Mouse (Mus musculus) midbrain, postnatal 0 days (tissue): ENCODE results near the gene Pkd1. TPM values are rescaled to one million over a fixed set of nuclear protein-coding genes. Genes with fewer than 3 reads are reported as not detected.

Experiments
- ATAC-seq: fragments of 200-750 bp; cut with Nextera tagmentation; 2 replicates; pipeline ENCODE4 v1.8.0; 2017; ENCODE audit warnings: moderate number of reproducible peaks, mild to moderate bottlenecking, moderate TSS enrichment, moderate library complexity; ENCODE audit not compliant: low FRiP score
- DNase-seq: peaks from one replicate; pipeline ENCODE4 v3.0.0-alpha.2; 2015; ENCODE audit warnings: low spot score
- H3K27ac ChIP-seq: fragments of 300-500 bp; sonication (generic); 2 replicates; pipeline ENCODE4 v1.5.1; 2014; ENCODE audit warnings: low read depth, mild to moderate bottlenecking, low read length, mixed read lengths
- H3K27me3 ChIP-seq: fragments of 300-500 bp; sonication (generic); 2 replicates; pipeline ENCODE4 v1.6.1; 2014; ENCODE audit warnings: low read length, control low read depth, mixed read lengths; ENCODE audit not compliant: insufficient read depth
- H3K36me3 ChIP-seq: fragments of 300-500 bp; sonication (generic); 2 replicates; pipeline ENCODE4 v1.6.1; 2014; ENCODE audit warnings: low read length, control low read depth, mixed read lengths; ENCODE audit not compliant: insufficient read depth
- H3K4me1 ChIP-seq: fragments of 300-500 bp; sonication (generic); 2 replicates; pipeline ENCODE4 v1.6.1; 2014; ENCODE audit warnings: mild to moderate bottlenecking, control low read depth, antibody characterized with exemption, low read length, mixed read lengths; ENCODE audit not compliant: insufficient read depth
- H3K4me2 ChIP-seq: fragments of 300-500 bp; sonication (generic); 2 replicates; pipeline ENCODE4 v1.6.1; 2014; ENCODE audit warnings: low read depth, mild to moderate bottlenecking, low read length, mixed read lengths; ENCODE audit not compliant: poor library complexity, severe bottlenecking
- H3K4me3 ChIP-seq: fragments of 300-500 bp; sonication (generic); 2 replicates; pipeline ENCODE4 v1.5.1; 2014; ENCODE audit warnings: low read depth, mild to moderate bottlenecking, low read length, moderate library complexity
- H3K9ac ChIP-seq: fragments of 300-500 bp; sonication (generic); replicated peaks from 2 replicates; pipeline ENCODE4 v1.6.1; 2014; ENCODE audit warnings: mild to moderate bottlenecking, low read length, moderate library complexity, mixed read lengths; ENCODE audit not compliant: poor library complexity, severe bottlenecking
- H3K9me3 ChIP-seq: fragments of 300-500 bp; sonication (generic); 2 replicates; pipeline ENCODE4 v1.6.1; 2016; ENCODE audit warnings: low read length, control low read depth
- CTCF ChIP-seq: IDR thresholded peaks from 2 replicates; pipeline ENCODE4 v1.5.1; 2016; ENCODE audit warnings: antibody characterized with exemption, mild to moderate bottlenecking
- WGBS: fragments of 180-500 bp; shearing (Covaris S2); extraction: QIAGEN DNeasy Blood & Tissue Kit; methylation state at CpG from one replicate; pipeline ENCODE4 v1.1.7; 2014; 5-methylcytosine and 5-hydroxymethylcytosine counted together
- polyA plus RNA-seq: library from polyadenylated mRNA; unstranded; fragments of >200 nt; fragmentation: Nextera tagmentation; extraction: Ambion mirVana; gene quantifications from 2 replicates; pipeline ENCODE4 v1.2.1, GENCODE M21; 2015
- total RNA-seq: library from RNA; depleted of rRNA; stranded (reverse); fragments of >200 nt; gene quantifications from 2 replicates; pipeline ENCODE4 v1.2.3, GENCODE M21; 2014

Pkd1 gene
- total and polyA plus RNA-seq, 2 experiments from 2014 or later: 13.6 to 73.6 TPM

DNA sequence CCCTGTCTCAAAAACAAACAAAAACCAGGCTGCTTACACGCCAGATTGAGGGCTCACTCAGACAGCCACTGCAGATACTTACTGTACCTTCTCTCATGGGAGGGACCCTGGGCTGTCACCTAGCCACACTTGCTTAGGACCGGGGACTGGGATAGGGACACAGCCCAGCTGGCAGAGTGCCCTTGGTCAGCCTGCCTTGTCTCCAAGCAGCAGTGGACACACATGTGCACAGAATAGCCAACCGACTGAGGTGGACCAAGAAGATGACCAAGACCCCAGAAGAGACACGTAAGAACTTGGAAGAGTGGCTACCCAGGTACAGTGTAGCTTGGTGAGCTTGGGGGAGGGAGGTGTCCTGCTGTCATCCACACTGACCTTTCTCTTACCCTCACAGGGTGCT lies 88.6 kb downstream of the Pkd1 start:
- Histone ChIP-seq H3K36me3 (peaks cover 34% of the 10 kb centered on the region), H3K4me1 (no peaks in the 10 kb centered on the region), H3K4me2 (no peak overlapping the region), H3K27ac (no peak overlapping the region), H3K9ac (no peak overlapping the region), H3K27me3 (no peaks in the 10 kb centered on the region), H3K4me3 (no peak overlapping the region), H3K9me3 (no peaks in the 10 kb centered on the region)
- ATAC-seq (no peak), DNase-seq (no peak)
- 92% methylated on average over 4 of the region's 4 CpGs for WGBS
- TF ChIP-seq CTCF: no peak

DNA sequence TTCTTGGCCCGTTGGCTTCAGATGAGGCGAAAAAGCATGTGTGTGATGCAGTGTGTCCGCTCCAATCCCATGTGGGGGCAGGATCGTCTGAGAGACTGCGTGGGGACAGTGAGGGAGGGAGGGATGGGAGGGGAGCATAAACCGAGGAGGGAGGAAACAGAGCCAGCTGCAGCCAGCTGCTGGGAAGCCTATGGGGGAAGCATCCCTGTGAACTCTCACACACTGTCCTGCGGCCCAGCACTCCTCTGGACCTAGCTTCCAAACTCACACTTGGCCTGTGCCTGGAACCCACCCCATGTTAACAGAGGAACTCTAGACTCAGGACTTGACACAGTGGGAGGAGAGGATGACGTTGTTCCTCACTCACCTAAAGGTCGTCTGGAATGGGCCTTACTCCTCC lies 89.2 kb downstream of the Pkd1 start:
- H3K27me3 ChIP-seq: no peaks in the 10 kb centered on the region
- WGBS: 76% methylated on average over 9 of the region's 9 CpGs
- H3K9me3 ChIP-seq: no peaks in the 10 kb centered on the region
- TF ChIP-seq CTCF: no peak
- H3K4me1 ChIP-seq: no peaks in the 10 kb centered on the region
- peaks cover 34% of the 10 kb centered on the region for H3K36me3 ChIP-seq
- no peak overlapping the region for H3K27ac ChIP-seq
- no peak overlapping the region for H3K4me2 ChIP-seq
- H3K4me3 ChIP-seq: no peak overlapping the region
- DNase-seq (no peak), ATAC-seq (no peak)
- H3K9ac ChIP-seq: no peak overlapping the region

DNA sequence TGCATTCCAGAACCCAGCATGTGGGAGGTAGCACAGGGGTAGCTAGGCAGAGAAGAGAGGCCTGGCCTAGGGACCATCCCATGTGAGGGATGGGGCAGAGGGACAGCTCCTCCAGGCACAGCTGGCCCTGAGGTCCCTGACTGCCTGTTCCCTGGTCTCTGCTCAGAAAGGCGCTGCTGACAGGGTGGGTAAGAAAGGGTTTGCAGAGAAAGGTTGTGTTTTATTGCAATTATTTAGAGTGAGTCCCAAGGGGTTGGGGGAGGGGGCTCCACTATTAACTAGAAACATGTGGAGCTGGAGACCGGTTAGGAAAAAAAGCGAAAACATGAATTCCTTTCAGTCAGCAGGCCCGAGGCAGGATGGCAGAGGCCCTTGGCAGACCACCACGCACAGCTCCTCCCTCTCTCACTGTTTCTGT lies 89.9 kb downstream of the Pkd1 start:
- H3K9ac ChIP-seq: no peak overlapping the region
- no peak for TF ChIP-seq CTCF
- no peak for DNase-seq
- ATAC-seq: no peak
- H3K9me3 ChIP-seq: no peaks in the 10 kb centered on the region
- no peak overlapping the region for H3K4me3 ChIP-seq
- H3K36me3 ChIP-seq: peaks cover 34% of the 10 kb centered on the region
- WGBS: 88% methylated on average over 5 of the region's 5 CpGs
- no peaks in the 10 kb centered on the region for H3K27me3 ChIP-seq
- H3K4me2 ChIP-seq: no peak overlapping the region
- H3K4me1 ChIP-seq: no peaks in the 10 kb centered on the region
- no peak overlapping the region for H3K27ac ChIP-seq

DNA sequence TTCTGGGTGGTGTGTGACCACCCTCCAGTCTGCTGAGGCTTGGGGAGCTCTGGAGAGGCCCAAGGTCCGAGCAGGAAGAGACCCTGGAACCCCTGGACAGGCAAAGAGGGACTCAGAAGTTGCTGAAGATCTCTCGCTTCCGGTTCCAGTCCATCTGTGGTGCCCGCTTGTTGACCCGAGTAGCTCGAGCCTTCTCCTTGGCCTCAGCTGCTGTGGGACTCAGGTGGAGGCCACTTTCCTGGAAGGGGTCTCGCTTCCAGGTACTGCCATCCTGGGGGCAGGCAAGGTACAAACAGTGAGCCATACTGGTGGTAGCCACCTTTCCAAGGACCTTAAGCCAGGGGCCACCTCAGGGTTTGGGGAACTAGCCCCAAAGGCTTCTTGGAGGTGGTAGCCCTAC lies 90.5 kb downstream of the Pkd1 start:
- DNase-seq: no peak
- Histone ChIP-seq H3K9ac (no peak overlapping the region), H3K9me3 (no peaks in the 10 kb centered on the region), H3K36me3 (peaks cover 39% of the 10 kb centered on the region), H3K27ac (no peak overlapping the region), H3K4me1 (no peaks in the 10 kb centered on the region), H3K4me2 (no peak overlapping the region), H3K27me3 (no peaks in the 10 kb centered on the region), H3K4me3 (no peak overlapping the region)
- no peak for TF ChIP-seq CTCF
- no peak for ATAC-seq
- 86% methylated on average over 7 of the region's 7 CpGs for whole genome bisulfite sequencing

DNA sequence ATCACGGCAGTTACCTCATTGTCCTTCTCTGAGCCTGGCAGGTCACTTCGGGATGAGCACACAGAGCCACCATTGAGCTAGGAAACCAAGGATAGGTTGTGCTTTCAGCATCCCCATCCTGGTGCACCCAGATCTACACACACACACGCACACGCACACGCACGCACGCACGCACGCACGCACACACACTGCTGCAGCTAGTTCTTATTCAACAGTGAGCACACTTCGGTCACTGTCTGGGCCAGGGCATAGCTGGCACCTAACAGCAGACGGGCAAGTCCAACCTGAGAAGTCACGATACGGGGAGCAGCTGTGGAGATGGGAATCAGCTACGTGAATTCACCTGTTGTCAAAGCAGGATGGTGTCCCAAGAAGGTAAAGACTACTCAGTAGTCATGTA lies 90.9 kb downstream of the Pkd1 start:
- 94% methylated on average over 15 of the region's 15 CpGs for WGBS
- Histone ChIP-seq H3K9ac (no peak overlapping the region), H3K4me2 (no peak overlapping the region)

DNA sequence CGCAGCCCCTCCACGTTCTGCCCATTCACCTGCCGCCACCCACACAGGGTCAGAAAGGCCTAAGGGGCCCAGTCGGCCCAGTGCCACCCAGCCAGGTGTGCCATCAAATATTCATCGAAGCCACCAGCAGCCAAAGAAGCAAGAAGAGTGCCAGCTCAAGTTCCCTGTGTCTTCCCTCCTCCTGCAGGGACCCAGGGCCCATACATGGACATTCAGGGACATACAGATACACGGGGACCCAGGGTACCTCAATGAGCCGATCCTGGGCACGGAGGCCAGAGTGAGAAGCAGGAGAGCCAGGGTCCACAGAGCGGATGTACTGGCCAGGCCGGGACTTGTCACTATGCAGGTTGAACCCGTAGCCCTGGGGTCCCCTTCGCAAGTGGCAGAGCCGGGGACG lies 92.3 kb downstream of the Pkd1 start:
- no peaks in the 10 kb centered on the region for H3K4me1 ChIP-seq
- WGBS: 90% methylated on average over 14 of the region's 14 CpGs
- ATAC-seq: no peak
- no peak for DNase-seq
- no peak overlapping the region for H3K4me2 ChIP-seq
- H3K9ac ChIP-seq: no peak overlapping the region
- TF ChIP-seq CTCF: no peak
- peaks cover 39% of the 10 kb centered on the region for H3K36me3 ChIP-seq
- H3K9me3 ChIP-seq: no peaks in the 10 kb centered on the region
- no peak overlapping the region for H3K4me3 ChIP-seq
- no peaks in the 10 kb centered on the region for H3K27me3 ChIP-seq
- no peak overlapping the region for H3K27ac ChIP-seq

More for the DNA sequence above, 90.9 kb downstream of the Pkd1 start:
- TF ChIP-seq CTCF: no peak
- ATAC-seq: no peak
- Histone ChIP-seq H3K27ac (no peak overlapping the region), H3K4me3 (no peak overlapping the region), H3K27me3 (no peaks in the 10 kb centered on the region), H3K4me1 (no peaks in the 10 kb centered on the region), H3K36me3 (peaks cover 39% of the 10 kb centered on the region), H3K9me3 (no peaks in the 10 kb centered on the region)
- no peak for DNase-seq
